Mouse (Mus musculus): Measurements from ENCODE around the gene Bmp6. TPM values are rescaled to one million over a fixed set of nuclear protein-coding genes. Genes with fewer than 3 reads are reported as not detected.

The Bmp6 gene
- total and polyA plus RNA-seq, 2 experiments from 2014 or later, result 3.8 to 16.3 TPM

DNA sequence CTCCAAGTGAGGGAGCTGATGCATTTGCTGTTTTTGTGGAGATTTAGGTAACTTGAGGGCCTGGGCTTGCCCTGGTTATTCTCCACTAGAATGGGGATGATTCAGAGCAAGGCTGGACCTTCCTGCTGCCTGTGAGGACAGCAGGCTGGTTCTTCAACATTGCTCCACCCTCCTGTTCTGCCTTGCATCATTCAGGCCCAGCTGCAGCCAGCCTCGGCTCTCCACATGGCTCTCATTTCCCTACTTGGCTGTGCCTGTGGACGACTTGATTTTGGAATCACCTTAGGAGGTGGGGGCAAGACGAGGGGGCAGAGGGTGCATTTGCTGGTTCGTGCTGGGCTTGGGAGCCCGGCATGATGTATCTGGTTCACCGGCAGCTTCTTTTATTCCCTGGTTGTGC lies 53.8 kb downstream of the Bmp6 start:
- no peak overlapping the region for H3K4me3 ChIP-seq (ENCODE audit: low read depth, low read length)
- H3K9me3 ChIP-seq (ENCODE audit: low read length), result no peaks in the 10 kb centered on the region
- no peak overlapping the region for H3K9ac ChIP-seq
- no peak for TF ChIP-seq CTCF (IDR thresholded peaks at IDR 0.05; ENCODE audit: low read depth)
- no peak overlapping the region for H3K27ac ChIP-seq (ENCODE audit: low read depth, low read length)
- no peak overlapping the region for H3K4me2 ChIP-seq (ENCODE audit: low read depth)
- WGBS, result 85% methylated on average over 6 of the region's 6 CpGs
- no peaks in the 10 kb centered on the region for H3K4me1 ChIP-seq (ENCODE audit: insufficient read depth)
- DNase-seq, result no peak
- no peak for ATAC-seq
- no peaks in the 10 kb centered on the region for H3K36me3 ChIP-seq (ENCODE audit: insufficient read depth)
- H3K27me3 ChIP-seq (ENCODE audit: insufficient read depth, low read length), result no peaks in the 10 kb centered on the region

DNA sequence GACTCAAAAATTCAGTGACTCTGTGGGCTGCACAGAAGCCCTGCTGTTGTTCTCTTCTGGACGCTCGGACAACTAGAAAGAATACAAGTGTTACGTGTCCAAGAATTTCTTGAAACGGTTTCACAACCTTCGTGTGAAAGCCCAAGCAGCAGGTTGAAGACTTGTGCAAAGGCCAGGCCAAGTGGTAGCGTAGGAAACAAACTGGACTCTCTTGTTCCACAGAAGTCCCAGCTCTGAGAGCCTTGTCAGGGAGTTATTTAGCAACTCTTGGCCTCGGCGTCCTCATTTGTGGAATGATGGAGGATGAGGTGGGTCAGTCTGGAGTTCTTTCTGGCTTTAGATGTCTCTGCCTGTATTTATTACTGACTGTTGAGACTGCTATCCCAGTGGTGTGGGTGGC lies 55.8 kb downstream of the Bmp6 start:
- H3K4me1 ChIP-seq (ENCODE audit: insufficient read depth), result no peaks in the 10 kb centered on the region
- no peaks in the 10 kb centered on the region for H3K36me3 ChIP-seq (ENCODE audit: insufficient read depth)
- DNase-seq (no peak), ATAC-seq (no peak)
- no peak for TF ChIP-seq CTCF (IDR thresholded peaks at IDR 0.05; ENCODE audit: low read depth)
- H3K9ac ChIP-seq, result no peak overlapping the region
- no peak overlapping the region for H3K4me3 ChIP-seq (ENCODE audit: low read depth, low read length)
- H3K9me3 ChIP-seq (ENCODE audit: low read length), result no peaks in the 10 kb centered on the region
- WGBS, result 72% methylated on average over 8 of the region's 8 CpGs
- H3K27me3 ChIP-seq (ENCODE audit: insufficient read depth, low read length), result no peaks in the 10 kb centered on the region
- no peak overlapping the region for H3K4me2 ChIP-seq (ENCODE audit: low read depth)
- H3K27ac ChIP-seq (ENCODE audit: low read depth, low read length), result no peak overlapping the region

DNA sequence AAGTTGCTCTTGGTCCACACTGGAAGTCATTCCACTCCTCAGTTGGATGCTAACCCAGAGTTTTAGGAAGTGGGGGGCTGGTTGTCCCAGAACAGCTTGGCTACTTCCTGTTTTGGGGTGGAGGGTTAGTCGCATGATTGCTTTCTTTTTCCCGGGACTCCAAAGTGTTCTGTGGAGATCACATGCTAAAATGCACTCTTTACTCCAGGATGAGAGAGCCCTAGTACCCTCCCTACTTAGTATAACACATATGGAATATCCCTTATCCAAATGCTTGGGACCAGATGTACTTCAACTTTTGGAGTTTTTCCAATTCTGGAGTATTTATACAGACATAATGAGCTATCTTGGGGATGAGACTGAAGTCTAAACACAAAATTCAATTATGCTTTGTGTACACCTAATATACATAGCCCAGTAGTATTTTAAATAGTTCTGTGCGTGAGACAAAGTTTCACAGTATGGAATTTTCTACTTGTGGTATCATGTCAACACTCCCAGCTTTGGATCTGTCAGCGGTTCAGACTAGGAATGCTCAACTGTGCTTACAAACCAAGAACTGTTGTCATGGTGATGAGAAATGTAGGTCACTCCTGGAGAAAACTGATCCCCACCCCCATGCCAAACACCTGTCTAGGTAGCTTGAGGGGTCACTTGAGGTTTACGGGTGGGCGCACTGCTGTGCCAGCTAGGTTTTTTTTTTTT lies 62.9 kb downstream of the Bmp6 start:
- 62% methylated on average over 6 of the region's 6 CpGs for WGBS
- DNase-seq (peak; percentile 55), ATAC-seq (peak; percentile 67)
- Histone ChIP-seq H3K4me1 (ENCODE audit: insufficient read depth) (peaks cover 5% of the 10 kb centered on the region; the same call in 1 of the 2 replicates), H3K27me3 (ENCODE audit: insufficient read depth, low read length) (no peaks in the 10 kb centered on the region), H3K36me3 (ENCODE audit: insufficient read depth) (no peaks in the 10 kb centered on the region), H3K4me2 (ENCODE audit: low read depth) (no peak overlapping the region), H3K27ac (ENCODE audit: low read depth, low read length) (no peak overlapping the region), H3K9me3 (ENCODE audit: low read length) (no peaks in the 10 kb centered on the region), H3K9ac (no peak overlapping the region), H3K4me3 (ENCODE audit: low read depth, low read length) (no peak overlapping the region)
- no peak for TF ChIP-seq CTCF (IDR thresholded peaks at IDR 0.05; ENCODE audit: low read depth)

DNA sequence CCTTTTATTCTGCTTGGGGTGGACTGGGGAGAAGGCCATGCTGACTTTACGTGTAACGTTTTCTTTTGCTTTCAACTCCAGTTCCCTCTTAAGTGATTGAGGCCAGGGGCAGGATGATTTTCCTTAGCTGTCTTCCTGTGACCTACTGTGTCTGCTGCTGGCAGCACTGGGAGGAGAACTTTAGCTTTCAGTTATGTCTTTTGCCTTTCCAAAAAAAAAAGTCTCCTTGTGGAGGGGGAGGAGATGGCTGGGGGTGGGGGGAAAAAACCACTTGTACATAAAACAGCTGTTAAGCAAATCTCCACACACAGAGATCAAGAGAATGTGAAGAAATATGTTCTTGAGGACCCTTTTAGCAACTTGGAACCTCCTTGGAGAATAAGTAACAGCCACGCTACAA lies 63.7 kb downstream of the Bmp6 start:
- Histone ChIP-seq H3K4me3 (ENCODE audit: low read depth, low read length) (no peak overlapping the region), H3K9ac (no peak overlapping the region), H3K27ac (ENCODE audit: low read depth, low read length) (no peak overlapping the region), H3K27me3 (ENCODE audit: insufficient read depth, low read length) (no peaks in the 10 kb centered on the region), H3K4me2 (ENCODE audit: low read depth) (no peak overlapping the region), H3K36me3 (ENCODE audit: insufficient read depth) (no peaks in the 10 kb centered on the region), H3K9me3 (ENCODE audit: low read length) (no peaks in the 10 kb centered on the region), H3K4me1 (ENCODE audit: insufficient read depth) (peaks cover 5% of the 10 kb centered on the region; the same call in 1 of the 2 replicates)
- ATAC-seq (no peak), DNase-seq (no peak)
- TF ChIP-seq CTCF (IDR thresholded peaks at IDR 0.05; ENCODE audit: low read depth), result no peak
- WGBS, result 56% methylated on average over 3 of the region's 3 CpGs

DNA sequence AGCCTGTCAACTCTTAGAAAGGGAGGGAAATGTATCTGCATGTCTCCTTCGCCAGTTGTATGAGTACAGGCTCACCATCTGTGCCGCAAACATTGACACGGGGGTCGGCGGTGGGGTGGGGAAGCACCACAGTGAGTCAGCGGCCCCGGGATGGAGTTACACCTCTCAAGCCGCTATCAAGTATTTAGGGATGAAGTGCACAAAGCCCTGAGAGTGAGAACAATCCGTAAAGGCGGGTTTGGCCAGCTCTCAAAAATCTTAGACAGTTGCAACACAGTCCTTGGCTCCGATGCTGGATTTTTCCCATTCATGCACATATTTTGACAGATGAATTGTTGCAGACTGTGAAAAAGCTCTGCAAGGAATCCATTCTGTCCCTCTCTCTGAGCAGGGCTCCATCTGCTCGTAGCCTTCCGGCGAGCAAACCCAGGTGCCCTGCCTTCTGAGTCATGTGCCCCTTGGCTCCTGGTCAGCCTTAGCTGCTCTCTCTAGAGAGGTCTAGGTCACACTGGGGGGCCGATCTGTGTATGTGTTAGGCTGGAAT lies 65.5 kb downstream of the Bmp6 start:
- H3K9ac ChIP-seq, result no peak overlapping the region
- H3K9me3 ChIP-seq (ENCODE audit: low read length), result no peaks in the 10 kb centered on the region
- H3K27me3 ChIP-seq (ENCODE audit: insufficient read depth, low read length), result no peaks in the 10 kb centered on the region
- DNase-seq (peak; percentile 86), ATAC-seq (peak; percentile 87)
- H3K4me1 ChIP-seq (ENCODE audit: insufficient read depth), result peaks cover 5% of the 10 kb centered on the region; the same call in 1 of the 2 replicates
- no peaks in the 10 kb centered on the region for H3K36me3 ChIP-seq (ENCODE audit: insufficient read depth)
- peak overlapping the region; percentile 16; the same call in 1 of the 2 replicates for H3K4me3 ChIP-seq (ENCODE audit: low read depth, low read length)
- 5% methylated on average over 15 of the region's 15 CpGs for WGBS
- H3K27ac ChIP-seq (ENCODE audit: low read depth, low read length), result no peak overlapping the region
- no peak for TF ChIP-seq CTCF (IDR thresholded peaks at IDR 0.05; ENCODE audit: low read depth)
- H3K4me2 ChIP-seq (ENCODE audit: low read depth), result peak overlapping the region; percentile 38

DNA sequence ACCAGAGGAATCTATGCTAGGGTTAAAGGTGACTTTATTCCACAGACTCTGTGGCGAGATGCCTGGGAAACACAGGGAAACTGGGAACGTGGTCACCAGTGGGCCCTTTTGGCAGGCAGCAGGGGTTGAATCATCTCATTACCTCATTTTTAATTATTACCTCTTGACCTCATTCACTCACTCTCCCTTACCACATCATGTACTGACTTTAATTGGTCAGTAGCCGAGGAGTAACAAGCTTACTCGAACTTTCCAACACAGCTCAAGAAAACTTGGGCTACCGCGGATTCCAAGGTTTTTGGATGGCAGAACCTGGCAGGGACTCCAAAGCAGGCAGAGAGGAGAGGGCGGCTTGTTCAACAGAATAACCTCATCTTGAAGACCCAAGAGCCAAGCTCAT lies 74.9 kb downstream of the Bmp6 start:
- no peak overlapping the region for H3K4me3 ChIP-seq (ENCODE audit: low read depth, low read length)
- no peaks in the 10 kb centered on the region for H3K36me3 ChIP-seq (ENCODE audit: insufficient read depth)
- H3K27me3 ChIP-seq (ENCODE audit: insufficient read depth, low read length), result no peaks in the 10 kb centered on the region
- TF ChIP-seq CTCF (IDR thresholded peaks at IDR 0.05; ENCODE audit: low read depth), result no peak
- H3K9me3 ChIP-seq (ENCODE audit: low read length), result no peaks in the 10 kb centered on the region
- H3K27ac ChIP-seq (ENCODE audit: low read depth, low read length), result no peak overlapping the region
- no peaks in the 10 kb centered on the region for H3K4me1 ChIP-seq (ENCODE audit: insufficient read depth)
- no peak for DNase-seq
- 75% methylated on average over 7 of the region's 7 CpGs for WGBS
- no peak for ATAC-seq
- H3K9ac ChIP-seq, result no peak overlapping the region
- no peak overlapping the region for H3K4me2 ChIP-seq (ENCODE audit: low read depth)

DNA sequence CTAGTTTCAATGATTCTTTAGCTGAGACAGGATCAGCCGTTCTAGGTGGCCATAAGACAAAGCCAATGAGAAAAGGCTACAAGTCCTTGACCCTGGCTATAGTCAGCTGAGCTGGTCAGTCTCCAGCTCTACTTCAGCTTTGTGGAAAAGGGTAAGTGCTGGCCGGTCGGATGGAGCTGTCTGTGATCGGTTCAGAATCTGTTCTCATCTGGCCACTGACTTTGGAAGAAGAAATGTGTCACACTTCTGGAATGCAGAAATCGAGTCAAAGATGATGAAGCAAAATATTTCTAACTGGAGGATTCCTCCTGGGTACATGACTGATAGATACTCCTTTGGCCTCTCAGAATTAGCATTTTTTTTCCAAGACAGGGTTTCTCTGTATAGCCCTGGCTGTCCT lies 77.6 kb downstream of the Bmp6 start:
- TF ChIP-seq CTCF (IDR thresholded peaks at IDR 0.05; ENCODE audit: low read depth), result no peak
- Histone ChIP-seq H3K4me3 (ENCODE audit: low read depth, low read length) (no peak overlapping the region), H3K27ac (ENCODE audit: low read depth, low read length) (no peak overlapping the region), H3K4me1 (ENCODE audit: insufficient read depth) (no peaks in the 10 kb centered on the region), H3K4me2 (ENCODE audit: low read depth) (no peak overlapping the region), H3K9me3 (ENCODE audit: low read length) (no peaks in the 10 kb centered on the region), H3K36me3 (ENCODE audit: insufficient read depth) (no peaks in the 10 kb centered on the region), H3K27me3 (ENCODE audit: insufficient read depth, low read length) (no peaks in the 10 kb centered on the region), H3K9ac (no peak overlapping the region)
- no peak for DNase-seq
- 87% methylated on average over 5 of the region's 5 CpGs for WGBS
- ATAC-seq, result no peak

All from forebrain, postnatal 0 days (tissue).